13 mouse cellular contexts compared by ENCODE assay signal in genomic region chr7:73191388-73192278, GRCm38 (mm10).
A peak's percentile ranks its signal among the peaks of the same experiment; 100 is the strongest.
DNase-seq lines count a peak whose midpoint lies in the region; ATAC-seq and TF ChIP-seq lines count a peak whose summit lies in the region.
"Had no signal": no experiment of that assay in that cellular context is flagged by ENCODE, and none has a peak within 500 bp of the region (broad histone marks: within the 10 kb centered on the region; RNA-seq: fewer than 3 reads in every experiment).

No protein-coding gene starts in this region.

- TF ChIP-seq CTCF in forebrain, postnatal 0 days (IDR thresholded peaks at IDR 0.05; ENCODE audit: low read depth) = no peak

- H3K36me3 ChIP-seq in forebrain, postnatal 0 days (ENCODE audit: insufficient read depth) = no peaks in the 10 kb centered on the region
- H3K36me3 ChIP-seq in midbrain, embryonic 13.5 days = no peaks in the 10 kb centered on the region
- H3K36me3 ChIP-seq: G1E; limb, embryonic 15.5 days had no signal

- H3K9ac ChIP-seq in forebrain, postnatal 0 days = no peak overlapping the region
- no peak overlapping the region for H3K9ac ChIP-seq in midbrain, embryonic 13.5 days (replicated peaks)
- H3K9ac ChIP-seq: limb, embryonic 15.5 days had no signal

- ATAC-seq in frontal cortex, adult (ENCODE audit: low TSS enrichment) = peak; percentile 70
- ATAC-seq in forebrain, postnatal 0 days = peak; percentile 62; the same call in 1 of the 2 replicates
- peak; percentile 91 for ATAC-seq in midbrain, embryonic 13.5 days

- H3K9me3 ChIP-seq in forebrain, postnatal 0 days (ENCODE audit: low read length) = no peaks in the 10 kb centered on the region
- no peaks in the 10 kb centered on the region for H3K9me3 ChIP-seq in midbrain, embryonic 13.5 days
- H3K9me3 ChIP-seq: limb, embryonic 15.5 days had no signal

- DNase-seq in frontal cortex, postnatal 25 days (ENCODE audit: low spot score in 2 of 2) = no peak
- DNase-seq in embryo, embryonic 10 days (ENCODE audit: low spot score) = peak; percentile 85
- no peak for DNase-seq in forebrain, postnatal 0 days
- DNase-seq in cerebellum, adult 8-10 months = no peak
- no peak for DNase-seq in cerebellum, postnatal 14 days
- no peak for DNase-seq in frontal cortex, adult 2 months (ENCODE audit: extremely low spot score in 1 of 2, low spot score in 1 of 2)
- DNase-seq: adrenal gland, postnatal 10 days; cerebellum, adult 2 months; thymus, postnatal 36 days had no signal

- no peak overlapping the region for H3K27ac ChIP-seq in forebrain, postnatal 0 days (ENCODE audit: low read depth, low read length)
- peak overlapping the region; percentile 83 for H3K27ac ChIP-seq in midbrain, embryonic 13.5 days
- H3K27ac ChIP-seq: limb, embryonic 15.5 days had no signal

- H3K4me3 ChIP-seq in forebrain, postnatal 0 days (ENCODE audit: low read depth, low read length) = no peak overlapping the region
- H3K4me3 ChIP-seq in midbrain, embryonic 13.5 days (replicated peaks) = no peak overlapping the region
- H3K4me3 ChIP-seq: limb, embryonic 15.5 days had no signal

- peaks cover 4% of the 10 kb centered on the region; the same call in 1 of the 2 replicates for H3K4me1 ChIP-seq in forebrain, postnatal 0 days (ENCODE audit: insufficient read depth)
- H3K4me1 ChIP-seq in midbrain, embryonic 13.5 days (replicated peaks) = peaks cover 41% of the 10 kb centered on the region
- H3K4me1 ChIP-seq: limb, embryonic 15.5 days had no signal

- WGBS in forebrain, postnatal 0 days = 23% methylated on average over 12 of the region's 12 CpGs
- WGBS in midbrain, embryonic 13.5 days = 7% methylated on average over 12 of the region's 12 CpGs

- no peak overlapping the region for H3K4me2 ChIP-seq in forebrain, postnatal 0 days (ENCODE audit: low read depth)
- 0 out of 2 replicates have a peak overlapping the region, but pooled peaks have one; percentile 1 for H3K4me2 ChIP-seq in midbrain, embryonic 13.5 days (replicated peaks)
- H3K4me2 ChIP-seq: limb, embryonic 15.5 days had no signal

- H3K27me3 ChIP-seq in forebrain, postnatal 0 days (ENCODE audit: insufficient read depth, low read length) = no peaks in the 10 kb centered on the region
- no peaks in the 10 kb centered on the region for H3K27me3 ChIP-seq in midbrain, embryonic 13.5 days
- H3K27me3 ChIP-seq: limb, embryonic 15.5 days had no signal
